Mouse (Mus musculus) cerebellum, adult 11 months (tissue): ENCODE results near the gene Ccnd2.

Experiments
- DNase-seq: peaks from one replicate; pipeline ENCODE4 v3.0.0; 2022

Ccnd2 gene

DNA sequence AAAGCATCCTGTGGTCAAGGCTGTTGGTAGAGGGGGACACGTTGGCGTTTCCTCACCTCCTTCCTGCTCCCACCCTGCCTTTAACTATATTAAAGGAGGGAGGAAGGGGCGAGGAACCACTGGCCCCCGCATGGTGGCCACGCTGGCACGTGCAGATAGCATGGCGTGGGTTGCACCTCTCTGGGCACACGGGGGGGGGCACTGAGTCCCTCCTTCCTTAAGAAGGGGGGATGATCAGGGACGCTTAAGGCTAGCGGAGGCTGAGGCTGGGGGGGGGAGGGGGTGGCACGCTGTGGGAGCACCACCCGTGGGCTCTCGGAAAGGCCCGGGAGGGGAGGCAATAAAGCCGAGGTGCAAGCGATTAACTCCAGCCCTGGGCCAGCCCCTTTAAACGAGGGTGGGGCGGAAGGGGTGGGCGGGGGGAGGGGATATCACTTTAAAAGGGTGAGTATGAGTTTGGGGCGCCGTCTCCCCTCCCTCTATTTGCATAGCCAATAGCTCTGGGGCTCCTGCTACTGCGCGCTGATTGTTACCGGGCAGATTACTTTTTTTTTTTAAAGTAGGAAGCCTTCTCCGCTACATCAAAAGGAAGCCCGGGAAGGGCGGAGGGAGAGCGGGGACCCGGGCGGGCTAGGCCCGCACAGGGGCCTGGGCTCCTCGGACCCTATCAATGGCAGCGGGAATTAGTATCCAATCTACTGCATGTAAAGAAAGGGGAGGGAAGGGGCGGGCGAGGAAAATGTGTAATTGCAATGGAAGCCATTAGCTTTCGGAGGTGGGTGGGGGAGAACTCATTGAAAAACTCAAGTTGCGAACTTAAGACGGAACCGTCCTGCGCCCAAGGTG lies at the start of gene Ccnd2:
TSS of gene Ccnd2 (minus strand) at position 88 of the 846 bp plus-strand sequence.
- no peak for DNase-seq

DNA sequence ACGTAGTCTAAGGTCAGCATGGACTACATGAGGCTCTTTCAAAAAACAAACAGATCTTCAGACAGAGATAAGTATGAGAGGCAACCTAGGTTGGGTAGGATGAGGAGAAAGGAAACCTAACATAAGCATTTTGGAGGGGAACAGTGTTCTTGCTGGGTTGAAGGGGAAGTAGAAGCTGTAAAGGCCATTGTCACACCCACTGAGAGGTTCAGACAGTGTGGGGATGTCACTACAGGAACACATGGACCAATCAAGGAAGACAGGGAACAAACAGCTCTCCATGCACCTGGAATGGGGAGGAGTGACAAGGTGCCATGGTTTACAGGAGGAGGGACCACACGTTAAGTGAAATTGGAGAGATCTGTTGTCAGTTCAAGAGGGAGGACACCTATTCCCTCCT lies 45.0 kb upstream of the Ccnd2 start:
- DNase-seq = no peak

DNA sequence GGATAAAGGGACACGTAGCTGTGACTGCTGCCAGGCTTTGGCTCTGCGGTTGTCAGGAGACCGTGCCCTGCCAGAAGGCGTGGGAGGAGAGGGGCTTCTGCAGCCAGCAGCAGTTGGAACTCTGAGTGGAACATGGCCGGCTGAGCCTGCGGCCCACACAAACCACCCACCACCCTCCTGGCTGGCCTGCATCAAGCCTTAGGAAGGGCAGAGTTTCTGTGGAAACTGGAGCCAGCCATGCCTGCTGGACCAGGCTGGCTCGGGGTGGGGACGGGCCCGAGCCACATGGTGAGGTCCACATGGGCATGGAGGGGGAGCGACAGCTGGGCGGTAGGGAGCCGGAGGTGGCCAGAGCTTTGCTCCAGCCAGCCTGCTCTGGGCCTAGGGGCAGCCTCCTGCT lies 29.3 kb upstream of the Ccnd2 start:
- DNase-seq = no peak

DNA sequence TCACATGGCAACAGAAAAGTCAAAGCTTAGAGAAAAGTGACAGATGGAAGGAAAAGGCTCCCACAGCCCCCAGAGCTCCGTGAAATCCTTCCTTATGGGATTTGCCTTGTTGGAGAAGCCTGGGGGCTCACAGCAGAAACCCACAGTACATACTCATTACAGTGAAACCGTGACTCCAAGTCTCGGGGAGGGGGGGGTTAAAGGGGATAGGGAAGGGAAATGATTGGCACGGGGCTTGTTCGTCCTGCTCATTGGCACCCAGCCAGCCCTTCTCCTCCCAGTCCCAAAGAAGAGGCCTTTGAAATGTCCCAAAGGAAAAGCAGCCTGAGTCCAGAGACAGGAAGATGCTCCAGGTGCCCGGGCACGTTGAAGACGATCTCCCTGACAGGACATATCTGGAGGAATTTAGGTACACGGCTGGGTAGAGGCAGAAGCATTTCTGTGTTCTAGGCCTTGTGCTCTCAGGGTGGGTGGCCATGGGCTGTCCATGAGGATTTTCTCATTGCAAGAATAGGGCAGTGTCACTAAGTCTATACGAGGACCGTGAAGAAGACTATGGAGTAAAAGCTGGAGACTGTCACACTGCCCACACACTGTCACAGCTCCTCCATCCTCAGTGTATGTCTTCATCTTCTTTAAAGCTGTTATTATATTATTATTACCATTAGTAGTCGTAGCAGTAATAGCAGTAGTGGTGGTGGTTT lies 27.2 kb upstream of the Ccnd2 start:
- DNase-seq = no peak

DNA sequence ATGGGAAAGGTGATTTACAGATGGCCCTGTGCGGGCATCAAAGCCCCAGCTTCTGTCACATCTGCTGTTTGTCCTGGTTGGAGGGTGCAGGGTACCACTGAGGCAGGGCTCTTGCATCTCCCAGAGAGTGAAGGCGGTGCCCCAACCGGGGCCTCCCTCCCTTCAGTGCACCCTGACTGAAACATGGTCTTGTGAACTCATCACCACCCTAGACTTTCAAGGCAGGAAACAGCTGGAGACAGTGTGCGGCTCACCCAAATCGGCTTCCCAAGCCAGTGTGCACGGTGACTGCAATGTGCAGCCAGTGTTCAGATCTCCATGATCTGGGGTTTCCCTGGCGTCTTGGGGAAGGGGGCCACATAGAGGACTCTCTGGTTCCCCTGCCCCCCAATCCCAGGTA lies 26.0 kb upstream of the Ccnd2 start:
- DNase-seq = no peak

DNA sequence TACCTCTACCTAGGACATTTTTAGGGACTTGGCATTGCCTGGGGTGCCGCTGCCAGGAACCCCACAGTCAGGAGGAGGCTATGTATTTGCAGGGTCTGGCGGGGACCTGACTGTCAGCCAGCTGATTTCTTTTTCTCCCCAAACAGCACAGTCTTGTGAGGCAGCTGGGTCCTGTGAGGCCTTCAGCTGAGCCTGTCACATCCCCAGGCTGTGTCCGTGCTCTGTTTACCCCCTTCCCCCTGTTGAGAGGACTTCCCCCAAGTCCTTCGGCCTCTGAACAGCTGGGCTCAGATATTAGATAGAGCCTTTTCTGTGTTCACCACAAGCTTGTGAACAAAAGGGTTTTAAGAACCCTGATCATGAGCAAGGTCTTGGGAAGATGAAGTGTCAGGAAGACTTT lies 25.4 kb upstream of the Ccnd2 start:
- DNase-seq = no peak

DNA sequence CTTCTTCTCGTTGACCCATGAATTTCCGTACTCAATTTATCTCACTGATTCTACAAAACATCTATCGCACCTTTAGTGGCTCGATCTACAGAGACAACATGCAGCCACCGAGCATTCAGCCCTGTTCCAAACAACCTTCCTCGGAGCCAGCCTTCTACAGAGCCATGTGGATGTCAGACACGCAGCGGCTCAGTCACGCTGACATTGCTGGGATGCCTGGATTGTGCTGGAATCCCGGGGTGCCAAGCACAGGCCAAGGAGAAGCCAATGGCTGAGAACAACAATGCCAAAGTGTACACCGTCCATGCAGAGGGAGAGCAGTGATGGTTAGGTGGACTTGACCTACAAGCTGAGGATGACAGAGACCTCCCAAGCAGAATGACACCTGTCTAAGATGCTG lies 20.5 kb upstream of the Ccnd2 start:
- DNase-seq = no peak

DNA sequence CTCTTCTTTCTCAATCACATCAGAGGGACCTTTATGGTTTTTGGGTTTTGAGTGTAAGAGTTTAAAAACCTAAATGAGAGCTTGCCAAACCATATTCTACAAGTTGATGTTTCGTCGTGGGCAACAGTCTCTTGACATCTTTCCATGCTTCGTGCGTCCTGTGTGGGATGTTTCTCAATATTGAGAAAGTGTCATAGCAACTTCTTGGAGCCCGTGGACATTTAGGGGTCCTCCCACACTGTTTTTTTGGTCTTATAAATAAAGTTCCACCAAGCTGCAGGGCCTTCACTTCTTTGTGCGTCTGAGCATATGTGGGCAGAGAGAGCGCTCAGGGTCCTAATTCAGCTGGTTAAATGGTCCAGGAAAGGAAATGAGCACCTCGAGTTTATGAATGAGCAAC lies 18.7 kb upstream of the Ccnd2 start:
- DNase-seq = no peak

DNA sequence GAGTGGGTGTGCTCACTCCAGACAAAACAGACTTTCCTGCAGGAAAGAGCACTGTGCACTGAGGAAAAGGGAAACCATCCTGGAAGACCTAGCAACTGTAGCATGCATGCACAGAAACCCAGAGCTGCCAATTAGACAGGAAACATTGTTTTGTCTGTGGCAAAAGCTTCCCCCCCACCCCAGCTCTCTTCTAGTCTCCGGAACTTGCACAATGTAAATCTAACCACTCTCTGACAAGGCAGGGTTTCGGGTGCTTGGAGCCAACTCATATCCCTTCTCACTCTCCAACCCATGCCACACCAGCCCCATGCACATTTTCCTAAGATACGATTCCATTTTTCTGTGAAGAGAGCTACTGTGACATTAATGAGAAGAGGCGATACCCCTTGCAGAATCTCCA lies 13.7 kb upstream of the Ccnd2 start:
- DNase-seq = no peak

DNA sequence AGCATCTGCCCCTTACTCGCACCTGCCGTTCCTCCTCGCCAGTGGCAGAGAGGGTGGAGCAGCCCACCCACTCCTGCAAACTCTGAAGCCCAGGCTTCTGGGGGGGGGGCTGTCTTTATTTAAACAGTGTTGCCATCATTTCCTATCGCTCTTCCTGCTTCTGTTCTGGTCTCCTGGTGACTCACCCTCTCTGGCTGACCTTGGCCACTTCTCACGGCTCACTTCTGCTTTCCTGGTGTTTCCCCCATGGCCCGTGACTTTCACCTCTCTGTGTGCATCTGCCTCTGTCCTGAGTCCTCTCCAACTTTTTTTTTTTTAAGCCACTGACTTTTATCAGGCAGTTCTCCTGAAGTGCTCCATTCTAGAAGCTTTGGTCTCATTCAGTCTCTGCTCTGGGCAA lies 10.8 kb upstream of the Ccnd2 start:
- DNase-seq = no peak

DNA sequence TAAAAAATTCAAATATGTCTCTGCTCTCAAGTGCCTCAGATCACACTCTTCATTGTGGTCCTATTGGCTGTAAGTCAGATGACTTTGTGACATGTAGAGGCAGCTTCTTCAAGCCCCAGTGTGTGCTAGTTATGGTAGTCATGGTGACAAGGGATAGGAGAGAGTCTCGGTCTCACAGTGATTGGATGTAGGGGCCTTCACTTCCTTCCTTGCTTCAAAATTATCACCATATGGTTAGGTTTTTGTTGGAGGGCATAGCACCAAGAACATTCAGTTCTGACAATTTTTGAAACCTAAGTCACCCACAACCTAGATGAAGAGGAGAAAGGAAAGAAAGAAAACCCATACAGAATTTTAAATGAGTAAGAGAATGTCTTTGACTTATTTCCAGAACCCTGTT lies 5.3 kb upstream of the Ccnd2 start:
- no peak for DNase-seq

DNA sequence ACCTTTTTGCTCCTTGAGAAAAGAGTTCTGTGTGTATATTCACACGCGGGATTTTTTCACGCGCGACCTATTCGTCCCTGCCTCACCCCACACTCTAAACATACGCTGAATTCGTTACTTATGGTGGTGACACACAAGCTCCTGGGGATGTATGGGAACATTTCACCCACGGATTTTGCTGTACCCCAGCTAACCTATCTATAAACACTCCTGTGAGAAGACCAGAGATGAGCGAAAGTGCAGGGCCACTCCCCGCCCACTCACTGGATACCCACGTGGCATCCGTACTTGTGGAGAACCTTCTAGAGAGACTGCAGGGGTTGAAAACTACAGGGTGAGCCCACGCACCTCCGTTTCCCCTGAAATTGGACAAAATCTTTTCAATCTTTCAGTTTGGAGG lies 3.5 kb upstream of the Ccnd2 start:
- DNase-seq = no peak

DNA sequence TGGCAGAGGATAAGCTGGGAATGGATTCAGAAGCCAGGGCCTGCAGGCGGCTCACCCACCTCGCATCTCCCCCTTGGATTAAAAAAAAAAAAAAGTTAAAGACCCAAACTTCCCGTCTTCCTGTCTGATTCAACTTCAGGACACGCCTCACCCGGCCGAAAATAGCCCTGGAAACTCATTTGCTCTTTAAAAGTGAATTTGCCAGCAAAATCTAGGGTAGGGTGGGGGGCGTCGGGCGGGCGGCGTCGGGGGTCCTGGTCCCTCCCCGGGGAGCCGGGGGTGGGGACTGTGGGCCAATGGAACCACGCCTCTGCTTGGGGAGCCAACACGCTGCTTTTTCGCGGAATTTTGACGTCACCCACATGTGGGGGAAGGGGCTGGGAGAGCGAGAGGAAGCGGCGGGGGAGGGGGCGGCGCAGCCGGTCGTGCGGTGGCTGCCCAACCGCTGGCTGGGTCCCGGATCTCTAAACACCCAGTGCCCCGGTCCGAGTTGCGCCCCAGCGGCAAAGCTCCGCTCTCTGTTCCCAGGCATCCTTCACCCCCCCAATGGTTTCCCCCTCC lies 2.8 kb upstream of the Ccnd2 start:
- no peak for DNase-seq

DNA sequence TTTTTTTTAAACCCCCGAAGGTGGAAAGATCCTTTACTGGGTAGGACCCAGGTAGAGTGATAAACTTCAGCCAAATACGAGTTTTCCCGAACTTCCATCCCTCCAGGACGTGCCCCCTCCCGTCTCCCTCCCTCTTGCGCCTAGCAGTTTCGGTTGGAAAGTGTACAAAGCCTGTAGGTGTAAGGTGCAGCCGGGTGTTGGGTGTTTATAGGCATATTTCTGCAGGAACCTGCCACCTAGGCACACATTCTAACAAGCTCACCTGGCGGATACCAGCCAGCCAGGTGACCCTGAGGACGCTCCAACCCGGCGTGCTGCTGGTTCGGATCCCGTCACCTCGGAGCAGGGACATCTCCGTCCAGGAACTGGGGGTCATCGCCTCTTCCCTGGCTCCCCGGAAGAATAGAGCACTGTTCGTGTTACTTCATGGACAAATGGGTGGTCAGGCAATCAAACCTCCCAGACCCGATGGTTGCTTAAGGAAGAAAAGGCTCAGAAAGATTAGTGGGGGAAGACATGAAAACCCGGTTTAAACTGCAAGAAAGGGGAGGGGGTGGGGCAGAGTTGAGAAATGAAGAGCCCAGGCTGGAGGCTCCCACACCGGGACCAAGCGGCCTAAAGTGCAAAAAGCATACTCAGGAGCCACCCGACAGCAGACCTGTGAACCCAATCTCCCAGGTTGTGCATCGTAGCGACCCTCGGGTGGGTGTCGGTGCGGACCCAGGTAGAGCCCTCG lies 2.1 kb upstream of the Ccnd2 start:
- no peak for DNase-seq

DNA sequence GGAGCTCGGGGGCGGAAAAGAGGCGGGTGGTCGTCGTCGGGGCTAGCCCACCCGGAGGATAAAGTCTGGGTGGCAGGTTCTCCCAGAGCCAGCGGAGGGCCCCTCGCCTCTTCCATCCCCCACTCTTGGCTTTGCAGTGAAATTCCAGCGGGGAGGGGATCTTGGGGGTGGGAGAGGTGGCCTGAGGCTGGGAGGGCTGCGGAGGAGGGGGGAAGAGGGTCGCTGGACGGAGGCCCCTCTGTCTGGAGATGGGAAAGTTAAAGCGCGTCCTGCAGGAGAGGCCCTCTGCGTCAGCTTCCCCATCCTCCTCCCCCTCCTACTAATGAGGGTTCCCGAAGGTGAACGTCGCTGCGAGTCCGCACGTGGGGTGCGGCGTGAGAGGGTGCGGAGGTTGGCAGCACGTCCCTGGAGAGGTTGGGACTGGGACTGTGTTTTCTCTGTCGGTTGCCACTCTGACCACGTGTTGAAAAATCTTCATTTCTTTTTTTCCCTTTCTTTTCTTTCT lies 1.4 kb upstream of the Ccnd2 start:
- DNase-seq = no peak

DNA sequence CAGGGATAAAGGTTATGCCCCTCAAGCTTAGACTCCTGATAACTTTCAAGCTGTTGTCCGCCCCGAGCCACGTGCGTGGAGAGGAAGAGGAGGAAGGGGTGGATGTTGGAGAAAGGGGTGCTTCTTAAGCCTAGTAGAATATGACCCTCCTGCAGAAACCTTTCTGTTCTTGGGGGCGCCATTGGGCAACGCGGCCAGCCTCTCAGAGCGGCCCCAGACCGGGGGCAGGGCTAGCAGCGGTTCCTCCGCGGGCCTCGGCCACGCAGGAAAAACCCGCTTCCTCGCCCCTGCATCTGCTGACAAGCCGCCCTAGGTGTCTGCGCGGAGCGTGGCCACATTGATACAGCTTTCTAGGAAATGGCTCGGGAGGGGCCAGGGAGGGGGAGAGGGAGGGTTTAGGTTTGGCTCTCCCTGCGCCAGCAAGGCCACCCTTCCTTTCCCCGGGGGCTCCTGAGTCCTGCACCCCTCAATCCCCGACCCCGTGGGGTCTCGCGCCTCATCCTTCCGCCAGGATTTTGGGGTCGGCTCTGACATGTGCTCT lies 358 bp downstream of the Ccnd2 start:
- DNase-seq = no peak

DNA sequence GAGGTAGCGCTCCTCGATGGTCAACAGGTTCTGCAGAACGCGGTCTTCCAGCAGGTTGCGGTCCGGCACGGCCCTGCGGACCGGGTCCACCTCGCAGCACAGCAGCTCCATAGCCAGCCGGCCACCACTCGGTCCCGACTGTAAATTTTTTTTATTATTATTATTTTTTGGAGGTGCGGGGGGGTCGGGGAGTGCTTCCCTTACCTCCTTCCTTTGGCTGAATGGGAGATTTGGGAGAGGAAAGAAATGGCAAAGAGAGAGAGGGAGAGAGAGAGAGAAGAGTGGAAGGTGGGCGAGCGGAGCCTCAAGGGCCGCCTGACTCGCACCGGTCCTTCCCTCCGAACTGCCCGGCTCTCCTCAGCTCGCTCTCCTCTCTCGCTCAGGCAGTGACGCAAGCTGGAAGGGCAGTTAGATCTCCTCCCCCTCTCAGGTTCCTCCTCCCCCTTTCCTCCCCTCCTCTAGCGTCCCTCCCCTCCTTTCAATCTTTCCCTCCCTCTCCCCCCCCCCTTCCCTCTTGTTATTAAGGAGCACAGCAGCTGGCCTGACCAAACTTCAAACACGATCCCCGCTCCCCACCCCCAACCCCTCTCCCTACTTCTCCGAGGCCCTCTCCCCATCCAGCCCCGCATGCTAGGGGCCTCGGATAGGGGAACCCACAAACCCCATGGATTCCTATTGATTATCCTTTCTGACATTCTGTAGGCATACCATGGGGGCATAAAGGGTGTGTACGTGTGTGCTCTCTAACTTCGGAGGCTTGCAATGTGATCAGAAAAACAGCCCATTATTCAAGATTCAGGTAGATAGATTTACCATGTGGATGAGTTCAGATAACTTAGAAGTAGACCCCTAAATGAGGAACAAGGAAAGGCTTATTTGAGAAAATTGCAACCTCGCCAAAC lies 1.1 kb downstream of the Ccnd2 start:
- DNase-seq = no peak

DNA sequence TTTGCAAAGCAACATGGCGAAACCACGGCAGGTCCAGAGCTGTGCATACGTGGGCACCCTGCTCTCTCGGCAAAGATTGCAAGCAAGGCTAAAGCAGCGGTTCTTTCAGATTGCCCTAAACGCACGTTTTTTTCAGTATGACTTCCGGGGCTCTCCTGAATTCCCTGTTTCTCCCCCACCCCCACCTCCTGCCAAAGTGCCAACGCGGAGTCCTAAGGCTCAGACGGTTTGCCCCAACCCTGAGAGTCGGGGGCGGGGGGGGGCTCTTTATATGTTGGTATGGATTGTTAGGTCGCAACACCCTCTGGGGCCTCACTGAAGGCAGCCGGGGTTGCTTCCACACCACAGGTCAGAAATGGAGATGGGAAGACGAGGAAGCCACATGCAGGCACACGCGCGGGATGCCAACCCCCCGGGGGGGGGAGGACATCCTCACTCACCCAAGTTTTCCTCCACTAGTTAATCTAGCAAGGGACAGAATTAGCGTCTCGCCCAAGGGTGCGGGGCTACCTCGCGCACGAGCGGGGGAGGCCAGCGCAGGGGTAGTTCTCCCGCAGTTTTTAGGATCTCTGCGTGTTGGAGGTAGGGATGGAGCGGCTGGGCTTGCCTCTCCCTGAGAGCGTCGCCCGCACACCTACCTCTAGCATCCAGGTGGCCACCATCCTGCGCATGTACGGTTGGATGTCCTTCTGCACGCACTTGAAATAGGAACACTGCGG lies 1.9 kb downstream of the Ccnd2 start:
- no peak for DNase-seq

DNA sequence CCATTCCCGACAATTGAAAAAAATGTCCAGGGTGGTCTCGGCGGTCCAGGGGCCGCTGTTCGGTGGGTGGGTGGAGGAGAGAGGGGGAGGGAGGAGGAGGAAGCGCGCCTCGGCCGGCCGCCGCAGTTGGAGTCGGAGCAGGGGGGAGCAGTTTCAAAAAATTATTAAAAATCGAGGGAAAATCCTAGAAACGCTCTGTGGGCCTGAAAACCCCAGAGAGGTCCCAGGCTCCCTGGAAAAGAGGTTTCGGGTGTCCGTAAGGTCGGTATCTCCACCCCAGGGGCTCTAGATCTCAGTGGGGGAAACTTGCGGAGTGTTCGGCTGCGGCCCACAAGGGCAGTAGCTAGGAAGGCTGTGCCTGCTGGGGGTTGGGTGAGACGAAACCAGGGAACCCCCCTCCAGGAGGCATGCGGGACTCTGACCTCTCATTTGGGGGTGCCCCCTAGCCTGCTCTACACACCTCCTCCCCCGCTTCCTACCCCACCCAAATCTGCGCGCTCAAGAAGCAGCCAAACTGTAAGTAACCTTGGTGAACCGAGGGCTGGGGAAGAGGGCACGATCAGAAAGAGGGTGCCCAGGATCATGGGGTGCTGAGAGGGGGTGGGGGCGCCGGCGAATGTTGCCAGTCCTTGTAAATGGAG lies 2.6 kb downstream of the Ccnd2 start:
- no peak for DNase-seq

DNA sequence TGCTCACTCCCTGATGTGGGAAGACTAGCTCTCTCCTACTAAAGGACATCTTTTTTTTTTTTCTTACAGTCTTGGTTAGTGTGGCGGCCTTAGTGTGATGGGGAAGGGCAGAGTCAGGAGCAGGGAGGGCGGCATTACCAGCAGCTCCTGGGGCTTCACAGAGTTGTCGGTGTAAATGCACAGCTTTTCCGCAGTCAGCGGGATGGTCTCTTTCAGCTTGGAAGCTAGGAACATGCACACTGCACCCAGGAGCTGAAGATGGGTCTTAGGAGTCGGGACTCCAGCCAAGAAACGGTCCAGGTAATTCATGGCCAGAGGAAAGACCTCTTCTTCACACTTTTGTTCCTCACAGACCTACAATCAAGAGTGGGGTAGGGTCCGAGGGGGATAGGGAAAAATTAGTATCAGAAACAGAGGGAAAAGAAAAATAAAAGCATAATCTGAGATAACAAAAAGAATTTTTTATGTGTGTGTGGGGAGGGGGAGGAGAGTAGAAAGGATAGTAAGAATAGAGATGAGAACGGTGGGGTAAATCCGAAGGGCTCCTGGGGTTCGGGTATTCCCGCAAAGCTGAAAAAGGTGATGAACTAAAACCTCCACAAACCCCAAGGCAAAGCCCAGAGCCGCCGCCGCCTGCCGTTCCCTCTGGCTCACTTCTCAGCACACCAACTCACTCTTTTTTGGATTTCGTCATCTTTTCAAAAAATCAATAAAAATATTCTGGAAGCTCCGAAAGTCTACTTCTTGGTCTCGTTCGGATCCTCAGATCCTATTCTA lies 3.3 kb downstream of the Ccnd2 start:
- no peak for DNase-seq
